Mouse (Mus musculus) spleen, postnatal 4 days (tissue): ENCODE results near the gene Ostc.

Experiments used
- DNase-seq, 2 experiments: peaks; one replicate each; pipeline ENCODE4 v3.0.0; 2022; ENCODE audit warnings: low spot score in 2 of 2

Ostc gene

GRCm38 (mm10) chr3:130710103-130710502, 859 bp upstream of the Ostc start:
- DNase-seq: no peak

DNA sequence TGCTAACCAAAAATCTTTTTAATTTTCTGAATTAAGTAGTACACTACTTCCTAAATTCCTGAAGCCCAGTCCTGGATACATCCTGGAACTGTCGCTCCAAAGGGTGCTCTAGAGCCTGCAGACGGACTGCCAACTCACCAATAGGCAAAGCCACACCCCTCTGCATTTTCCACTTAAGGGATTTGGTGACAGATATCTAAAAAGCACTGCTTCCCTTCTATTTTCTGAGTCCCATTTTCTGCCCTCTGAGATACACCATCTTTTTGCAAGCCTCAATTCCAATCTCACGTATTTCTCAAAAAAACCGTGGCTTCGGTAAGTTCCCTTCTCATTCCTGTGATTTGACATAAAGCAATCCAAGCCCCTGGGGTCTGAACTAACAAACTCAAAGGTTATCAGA, 715 bp downstream of the Ostc start:
- DNase-seq: no peak

DNA sequence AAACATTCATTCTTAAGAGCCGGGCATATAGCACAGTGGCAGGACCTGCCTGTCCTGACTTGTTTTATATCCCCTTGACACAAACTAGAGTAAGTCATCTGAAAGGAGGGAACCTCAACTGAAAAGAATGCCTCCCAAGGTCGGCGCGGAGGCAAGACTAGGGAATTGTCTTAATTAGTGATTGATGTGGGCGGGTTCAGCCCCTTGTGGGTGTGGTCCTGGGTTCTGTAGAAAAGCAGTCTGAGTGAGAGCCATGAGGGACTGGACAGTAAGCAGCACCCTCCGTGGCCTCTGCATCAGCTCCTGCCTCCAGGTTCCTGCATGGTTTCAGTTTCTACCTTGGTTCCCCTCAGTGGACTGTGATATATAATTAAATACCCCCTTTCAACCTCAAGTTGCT, 7.0 kb downstream of the Ostc start:
- DNase-seq: no peak

- no peak for DNase-seq
Measured at GRCm38 (mm10) chr3:130697622-130698021, 11.6 kb downstream of the Ostc start.

GRCm38 (mm10) chr3:130694705-130695104, 14.5 kb downstream of the Ostc start:
- DNase-seq: no peak

DNA sequence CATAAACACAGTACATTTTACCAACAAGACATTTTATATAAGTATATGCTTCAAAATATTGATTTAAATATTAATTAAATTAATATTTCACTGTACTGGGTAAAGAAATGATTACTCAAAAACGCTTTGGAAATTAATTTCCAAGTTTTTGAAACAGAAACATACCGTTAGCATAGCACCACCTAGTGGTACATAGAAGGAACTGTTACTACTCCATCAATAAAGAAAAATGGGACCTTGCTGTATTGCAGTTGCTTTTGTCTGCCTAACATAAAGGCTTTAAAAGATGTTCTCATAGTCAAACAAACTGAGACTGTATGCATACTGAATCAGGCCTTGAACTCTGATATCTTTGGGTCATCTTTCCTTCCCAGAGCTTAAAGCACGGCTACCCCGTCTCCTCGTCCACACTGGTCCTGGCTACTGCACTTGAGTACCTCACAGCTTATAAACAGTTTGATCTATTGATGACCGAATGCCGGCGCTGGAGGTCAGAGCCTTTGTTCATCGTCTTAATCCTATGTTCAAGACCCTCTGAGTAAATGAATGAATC, 15.1 kb downstream of the Ostc start:
- DNase-seq: no peak

GRCm38 (mm10) chr3:130691596-130692170, 17.6 kb downstream of the Ostc start:
- DNase-seq: no peak

- DNase-seq: peak; percentile 24 to 70
Measured at GRCm38 (mm10) chr3:130690834-130691595, 18.2 kb downstream of the Ostc start.

DNA sequence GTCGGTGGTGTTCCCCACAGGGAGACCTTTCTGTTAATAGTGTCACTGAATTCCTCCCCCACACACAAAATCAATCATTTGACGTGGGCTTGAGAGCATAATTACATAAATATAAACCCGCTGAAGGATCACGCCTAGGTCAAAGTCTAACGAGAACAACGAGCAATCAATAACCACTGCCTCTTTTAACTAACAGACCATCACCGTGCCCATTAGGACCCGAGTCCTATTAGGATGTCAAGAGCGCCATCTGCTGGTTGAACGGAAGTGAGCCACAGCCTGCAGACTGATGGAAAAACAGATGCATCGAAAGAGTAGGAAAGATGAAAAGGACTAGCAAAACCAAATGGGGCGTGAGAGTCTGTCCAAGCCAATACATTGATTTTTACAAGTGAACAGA, 19.6 kb downstream of the Ostc start:
- DNase-seq: peak; percentile 68 to 87

- DNase-seq: no peak
Measured at GRCm38 (mm10) chr3:130687051-130687450, 22.2 kb downstream of the Ostc start.

DNA sequence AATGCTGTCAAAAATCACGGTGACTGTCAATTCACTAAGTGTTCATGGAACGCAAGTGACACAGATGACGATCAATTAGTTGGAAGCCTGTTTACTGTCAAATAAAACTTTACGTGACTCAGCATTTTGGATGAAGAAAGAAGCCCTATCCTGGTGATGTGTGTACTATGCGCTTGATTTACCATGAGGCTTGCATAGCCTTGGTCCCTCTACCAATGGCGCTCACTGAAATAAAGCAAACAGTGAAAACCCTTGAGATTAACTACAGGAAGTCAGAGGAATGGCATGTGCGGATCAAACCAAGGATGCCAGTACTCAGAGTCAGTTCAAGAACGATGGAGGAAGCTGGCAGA, 24.3 kb downstream of the Ostc start:
- no peak for DNase-seq

GRCm38 (mm10) chr3:130684276-130685013, 24.8 kb downstream of the Ostc start:
- DNase-seq: no peak

GRCm38 (mm10) chr3:130683836-130684235, 25.4 kb downstream of the Ostc start:
- DNase-seq: no peak

- no peak for DNase-seq
Measured at GRCm38 (mm10) chr3:130682183-130682582, 27.1 kb downstream of the Ostc start.

GRCm38 (mm10) chr3:130681226-130681625, 28.0 kb downstream of the Ostc start:
- DNase-seq: no peak

GRCm38 (mm10) chr3:130677671-130678460, 31.4 kb downstream of the Ostc start:
- peak in 1 of 2 experiments; percentile 55 for DNase-seq

DNA sequence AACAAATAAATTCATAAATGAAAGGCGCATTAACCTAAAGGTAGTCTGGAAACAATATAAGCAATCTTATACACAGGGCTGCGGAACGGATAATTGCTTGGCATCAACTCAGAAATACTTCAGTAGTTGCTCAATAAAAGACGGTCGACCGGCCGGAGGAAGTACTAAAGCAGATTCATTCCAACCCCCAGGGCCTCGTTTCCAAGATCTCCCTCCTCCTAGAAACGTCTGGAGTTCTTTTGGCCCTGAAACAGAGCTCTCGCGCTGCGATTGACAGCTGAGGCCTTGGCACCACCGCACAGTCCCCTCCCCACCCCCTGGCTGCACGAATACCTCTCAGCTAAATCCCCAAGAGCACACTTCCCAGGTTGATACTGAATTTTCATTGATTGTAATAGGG, 38.0 kb downstream of the Ostc start:
- DNase-seq: peak in 1 of 2 experiments; percentile 37

DNA sequence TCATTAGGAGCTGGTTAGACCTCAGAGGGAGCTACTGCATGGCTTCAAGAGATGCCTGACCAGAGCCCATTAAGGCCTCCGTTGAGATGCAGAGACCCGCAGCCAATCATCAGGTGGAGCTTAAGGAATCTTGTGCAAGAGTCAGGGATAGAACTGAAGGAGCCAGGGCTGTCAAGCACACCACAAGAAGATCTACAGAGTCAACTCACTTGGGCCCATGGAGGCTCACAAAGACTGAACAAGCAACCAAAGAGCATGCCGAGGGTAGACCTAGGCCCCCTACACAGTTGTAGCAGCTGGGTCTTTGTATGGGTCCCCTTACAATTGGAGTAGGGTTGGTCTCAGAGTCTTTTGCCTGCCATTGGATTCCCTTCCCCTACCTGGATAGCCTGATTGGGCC, 46.7 kb downstream of the Ostc start:
- no peak for DNase-seq

GRCm38 (mm10) chr3:130660619-130661018, 48.6 kb downstream of the Ostc start:
- DNase-seq: no peak

DNA sequence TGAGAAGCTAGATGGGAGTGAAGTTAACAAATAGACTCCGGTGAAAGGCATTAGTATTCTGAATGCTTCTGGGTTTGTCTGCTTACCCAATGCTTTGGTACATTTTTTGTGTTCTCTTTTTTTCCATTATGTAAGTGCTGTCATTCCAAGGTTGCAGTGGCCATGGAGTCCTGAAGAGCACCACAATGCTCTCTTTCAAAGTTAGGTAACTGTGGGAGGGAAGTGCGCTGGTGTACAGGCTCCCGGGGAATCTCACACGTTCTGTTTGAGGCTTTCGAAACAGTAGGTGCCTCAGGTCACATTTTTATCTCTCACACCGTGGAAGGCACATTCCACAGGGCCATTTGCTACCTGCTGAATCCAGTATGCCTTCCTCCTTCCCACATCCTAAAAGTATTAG, 59.7 kb downstream of the Ostc start:
- DNase-seq: no peak

DNA sequence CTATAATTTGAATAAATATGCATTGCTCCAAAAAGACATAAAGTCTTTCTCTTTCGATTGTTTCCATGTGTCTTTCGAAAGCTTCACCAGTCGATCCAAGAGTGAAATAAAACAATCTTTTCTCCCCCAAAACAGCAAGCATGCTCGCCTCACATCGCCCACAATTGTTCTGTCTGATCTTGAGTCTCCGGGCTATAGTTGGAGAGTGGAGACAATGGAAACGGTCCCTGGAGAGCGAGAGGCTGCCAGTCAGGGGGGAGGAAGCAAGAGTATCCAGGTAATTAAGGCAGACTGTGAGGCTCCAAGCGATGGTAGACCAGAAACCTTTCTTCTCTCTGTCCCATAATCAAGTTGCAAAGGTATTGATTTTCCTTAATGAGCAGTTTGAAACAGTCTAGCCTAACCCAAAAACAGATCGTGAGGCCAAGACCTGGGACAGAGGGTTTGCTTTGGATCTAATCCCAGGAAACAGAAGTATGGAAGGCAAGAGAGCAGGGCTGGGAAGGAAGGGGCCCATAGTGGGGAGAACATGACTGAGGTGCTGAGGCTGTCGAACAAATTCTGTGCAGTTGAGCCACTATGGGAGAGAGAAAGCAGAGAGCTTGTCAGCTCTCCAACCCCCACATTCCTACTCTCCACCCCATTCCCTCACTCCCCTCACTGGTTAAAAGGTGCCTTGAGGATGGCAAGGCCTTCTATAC, 63.0 kb downstream of the Ostc start:
- no peak for DNase-seq
